Mouse (Mus musculus): ENCODE results near the gene Hist1h2ab. TPM values are rescaled to one million over a fixed set of nuclear protein-coding genes. Genes with fewer than 3 reads are reported as not detected.

The Hist1h2ab gene
- polyA plus RNA-seq, 1 experiment from 2014 or later: 60.6 TPM

DNA sequence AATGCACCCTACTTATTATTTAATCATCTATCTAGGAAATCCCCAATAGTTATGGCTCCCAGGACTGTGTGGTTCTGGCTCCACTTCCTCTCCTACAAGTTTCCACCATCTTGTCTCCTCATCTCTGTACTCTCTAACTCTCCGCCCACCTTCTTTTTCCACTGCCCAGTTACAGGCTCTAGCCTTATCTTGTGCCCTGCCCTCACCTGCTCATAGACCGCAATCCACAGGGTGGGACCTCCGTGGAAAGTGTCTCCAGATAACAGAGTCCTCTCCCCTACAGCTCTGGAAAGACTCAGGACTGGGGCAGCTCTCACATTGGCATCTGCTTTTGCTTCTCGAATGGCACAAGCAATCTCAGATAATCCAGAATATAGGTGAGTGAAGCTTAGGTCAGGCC is 28.1 kb downstream of the Hist1h2ab start:
- no peak for DNase-seq (ENCODE audit: low spot score)
- whole genome bisulfite sequencing: 78% methylated on average over 4 of the region's 4 CpGs
- no peak overlapping the region for H3K4me3 ChIP-seq
- H3K36me3 ChIP-seq: no peaks in the 10 kb centered on the region
- no peak overlapping the region for H3K27ac ChIP-seq
- no peaks in the 10 kb centered on the region for H3K27me3 ChIP-seq (ENCODE audit: low read depth, poor library complexity, severe bottlenecking)
- no peaks in the 10 kb centered on the region for H3K9me3 ChIP-seq (replicated peaks)
- no peaks in the 10 kb centered on the region for H3K4me1 ChIP-seq

DNA sequence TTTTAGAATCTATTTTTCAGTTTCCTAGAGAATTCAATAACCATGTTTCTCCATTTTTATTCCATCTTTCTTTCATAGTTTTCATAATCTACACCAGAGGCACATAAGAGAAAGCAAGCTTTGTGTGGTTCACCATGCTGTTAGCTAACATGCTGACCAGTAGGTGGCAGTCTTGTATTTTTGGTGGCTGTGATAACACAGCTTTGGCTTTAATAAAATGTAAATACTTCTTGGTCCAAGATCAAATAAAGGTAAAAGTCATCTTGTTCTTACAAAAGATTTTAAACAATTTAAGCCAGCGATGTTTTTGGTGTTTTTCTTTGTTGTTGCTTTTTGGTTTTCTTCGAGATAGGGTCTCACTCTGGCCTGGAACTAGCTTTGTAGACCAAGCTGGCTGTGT is 41.6 kb downstream of the Hist1h2ab start:
- Histone ChIP-seq H3K4me3 (no peak overlapping the region), H3K27me3 (ENCODE audit: low read depth, poor library complexity, severe bottlenecking) (no peaks in the 10 kb centered on the region), H3K27ac (no peak overlapping the region), H3K36me3 (no peaks in the 10 kb centered on the region), H3K4me1 (peaks cover 3% of the 10 kb centered on the region; the same call in 1 of the 2 replicates), H3K9me3 (replicated peaks) (no peaks in the 10 kb centered on the region)
- DNase-seq (ENCODE audit: low spot score): peak; percentile 40
- whole genome bisulfite sequencing: 48% methylated on average over 2 of the region's 2 CpGs

DNA sequence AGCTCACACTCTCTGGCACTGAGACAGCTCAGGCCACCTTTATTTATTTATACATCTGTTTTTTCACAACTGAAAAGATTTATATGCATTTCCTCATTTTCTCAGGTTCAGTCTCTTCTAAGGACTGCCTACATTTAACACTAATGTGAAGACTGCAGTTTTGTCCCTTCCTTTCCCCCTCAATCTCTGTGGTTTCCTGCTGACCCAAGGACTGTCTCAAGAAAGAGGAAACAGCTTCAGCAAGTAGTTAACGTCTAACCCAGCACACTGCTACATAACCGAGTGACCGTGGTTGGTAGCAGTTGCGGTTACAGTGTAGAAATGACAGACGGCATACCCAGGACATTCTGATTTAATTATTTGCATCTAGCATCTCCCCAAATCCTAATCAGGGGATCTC is 48.5 kb downstream of the Hist1h2ab start:
- no peak overlapping the region for H3K4me3 ChIP-seq
- H3K4me1 ChIP-seq: peaks cover 28% of the 10 kb centered on the region
- WGBS: 74% methylated on average over 5 of the region's 5 CpGs
- no peak for DNase-seq (ENCODE audit: low spot score)
- H3K36me3 ChIP-seq: no peaks in the 10 kb centered on the region
- no peaks in the 10 kb centered on the region for H3K9me3 ChIP-seq (replicated peaks)
- H3K27me3 ChIP-seq (ENCODE audit: low read depth, poor library complexity, severe bottlenecking): no peaks in the 10 kb centered on the region
- no peak overlapping the region for H3K27ac ChIP-seq

Small RNA genes lying within 50 kb of the gene (microRNA-seq; reads per million reads assigned to microRNA genes)
- not detected for gene Gm44314
- 0.88 reads per million for gene Gm44484

Other genes starting within 250 kb of the Hist1h2ab start
- gene Hist1h4h, start 220.1 kb upstream of the Hist1h2ab start, polyA plus RNA-seq (2016; fragmentation: Nextera tagmentation; extraction: Ambion mirVana): 2.4 and 4.5 TPM in 2 replicates
- 8.0 and 11.7 TPM in 2 replicates for gene Hist1h2af, start 217.2 kb upstream of the Hist1h2ab start, polyA plus RNA-seq (2016; fragmentation: Nextera tagmentation; extraction: Ambion mirVana)
- gene Hist1h3g, start 215.7 kb upstream of the Hist1h2ab start, polyA plus RNA-seq (2016; fragmentation: Nextera tagmentation; extraction: Ambion mirVana): 4.7 and 5.3 TPM in 2 replicates
- gene Hist1h2bh, start 207.7 kb upstream of the Hist1h2ab start, polyA plus RNA-seq (2016; fragmentation: Nextera tagmentation; extraction: Ambion mirVana): 0.56 and 0.69 TPM in 2 replicates
- gene Hist1h3f, start 207.1 kb upstream of the Hist1h2ab start, polyA plus RNA-seq (2016; fragmentation: Nextera tagmentation; extraction: Ambion mirVana): 1.3 and 1.4 TPM in 2 replicates
- gene Hist1h4f, start 199.5 kb upstream of the Hist1h2ab start, polyA plus RNA-seq (2016; fragmentation: Nextera tagmentation; extraction: Ambion mirVana): 0.73 and 1.3 TPM in 2 replicates
- 0.59 and 0.67 TPM in 2 replicates for gene Hist1h1d, start 197.9 kb upstream of the Hist1h2ab start, polyA plus RNA-seq (2016; fragmentation: Nextera tagmentation; extraction: Ambion mirVana)
- gene Hist1h3e, start 188.8 kb upstream of the Hist1h2ab start, polyA plus RNA-seq (2016; fragmentation: Nextera tagmentation; extraction: Ambion mirVana): 5.6 and 7.8 TPM in 2 replicates
- 109 and 113 TPM in 2 replicates for gene Hist1h2ae, start 179.9 kb upstream of the Hist1h2ab start, polyA plus RNA-seq (2016; fragmentation: Nextera tagmentation; extraction: Ambion mirVana)
- gene Hist1h2bg, start 179.7 kb upstream of the Hist1h2ab start, polyA plus RNA-seq (2016; fragmentation: Nextera tagmentation; extraction: Ambion mirVana): 7.3 and 8.1 TPM in 2 replicates
- gene Hist1h2bf, start 176.9 kb upstream of the Hist1h2ab start, polyA plus RNA-seq (2016; fragmentation: Nextera tagmentation; extraction: Ambion mirVana): 2.4 and 3.5 TPM in 2 replicates
- gene Hist1h2ad, start 176.7 kb upstream of the Hist1h2ab start, polyA plus RNA-seq (2016; fragmentation: Nextera tagmentation; extraction: Ambion mirVana): 1.3 and 3.9 TPM in 2 replicates
- gene Hist1h3d, start 175.4 kb upstream of the Hist1h2ab start, polyA plus RNA-seq (2016; fragmentation: Nextera tagmentation; extraction: Ambion mirVana): 7.7 and 9.6 TPM in 2 replicates
- 109 and 120 TPM in 2 replicates for gene Hist1h4d, start 169.5 kb upstream of the Hist1h2ab start, polyA plus RNA-seq (2016; fragmentation: Nextera tagmentation; extraction: Ambion mirVana)
- gene Hist1h2be, start 130.0 kb upstream of the Hist1h2ab start, polyA plus RNA-seq (2016; fragmentation: Nextera tagmentation; extraction: Ambion mirVana): 2.3 and 4.2 TPM in 2 replicates
- 19.6 and 20.6 TPM in 2 replicates for gene Hist1h1e, start 128.6 kb upstream of the Hist1h2ab start, polyA plus RNA-seq (2016; fragmentation: Nextera tagmentation; extraction: Ambion mirVana)
- gene Hist1h2ac, start 67.2 kb upstream of the Hist1h2ab start, polyA plus RNA-seq (2016; fragmentation: Nextera tagmentation; extraction: Ambion mirVana): 0.60 and 0.98 TPM in 2 replicates
- 16.9 and 17.0 TPM in 2 replicates for gene Hist1h2bc, start 66.9 kb upstream of the Hist1h2ab start, polyA plus RNA-seq (2016; fragmentation: Nextera tagmentation; extraction: Ambion mirVana)
- 0.26 TPM in 1 of 2 replicates, not detected in the other for gene Hist1h1t, start 55.3 kb upstream of the Hist1h2ab start, polyA plus RNA-seq (2016; fragmentation: Nextera tagmentation; extraction: Ambion mirVana)
- gene Hist1h4c, start 52.7 kb upstream of the Hist1h2ab start, polyA plus RNA-seq (2016; fragmentation: Nextera tagmentation; extraction: Ambion mirVana): 6.4 and 6.5 TPM in 2 replicates
- 1.6 and 2.0 TPM in 2 replicates for gene Hfe, start 40.3 kb upstream of the Hist1h2ab start, polyA plus RNA-seq (2016; fragmentation: Nextera tagmentation; extraction: Ambion mirVana)
- gene Hist1h1c, start 12.3 kb upstream of the Hist1h2ab start, polyA plus RNA-seq (2016; fragmentation: Nextera tagmentation; extraction: Ambion mirVana): 8.6 and 11.8 TPM in 2 replicates
- gene Hist1h3c, start 5.5 kb upstream of the Hist1h2ab start, polyA plus RNA-seq (2016; fragmentation: Nextera tagmentation; extraction: Ambion mirVana): 9.6 TPM in 2 replicates
- 3.5 and 3.7 TPM in 2 replicates for gene Hist1h2bb, start 4.4 kb upstream of the Hist1h2ab start, polyA plus RNA-seq (2016; fragmentation: Nextera tagmentation; extraction: Ambion mirVana)
- gene Hist1h3b, start 1.1 kb downstream of the Hist1h2ab start, polyA plus RNA-seq (2016; fragmentation: Nextera tagmentation; extraction: Ambion mirVana): 6.3 and 9.7 TPM in 2 replicates
- gene Hist1h4b, start 5.9 kb downstream of the Hist1h2ab start, polyA plus RNA-seq (2016; fragmentation: Nextera tagmentation; extraction: Ambion mirVana): 4.4 and 5.9 TPM in 2 replicates
- 0.51 and 0.62 TPM in 2 replicates for gene Hist1h4a, start 10.1 kb downstream of the Hist1h2ab start, polyA plus RNA-seq (2016; fragmentation: Nextera tagmentation; extraction: Ambion mirVana)
- gene Hist1h3a, start 11.3 kb downstream of the Hist1h2ab start, polyA plus RNA-seq (2016; fragmentation: Nextera tagmentation; extraction: Ambion mirVana): 3.0 and 5.3 TPM in 2 replicates
- gene Hist1h1a, start 12.5 kb downstream of the Hist1h2ab start, polyA plus RNA-seq (2016; fragmentation: Nextera tagmentation; extraction: Ambion mirVana): 2.1 and 4.0 TPM in 2 replicates
- not detected in 2 replicates for gene Trim38, start 18.8 kb downstream of the Hist1h2ab start, polyA plus RNA-seq (2016; fragmentation: Nextera tagmentation; extraction: Ambion mirVana)
- 0.04 TPM in 1 of 2 replicates, not detected in the other for gene Slc17a2, start 55.9 kb downstream of the Hist1h2ab start, polyA plus RNA-seq (2016; fragmentation: Nextera tagmentation; extraction: Ambion mirVana)
- gene Slc17a3, start 88.3 kb downstream of the Hist1h2ab start, polyA plus RNA-seq (2016; fragmentation: Nextera tagmentation; extraction: Ambion mirVana): not detected in 2 replicates
- not detected in 2 replicates for gene Slc17a1, start 116.6 kb downstream of the Hist1h2ab start, polyA plus RNA-seq (2016; fragmentation: Nextera tagmentation; extraction: Ambion mirVana)
- not detected in 2 replicates for gene Slc17a4, start 163.9 kb downstream of the Hist1h2ab start, polyA plus RNA-seq (2016; fragmentation: Nextera tagmentation; extraction: Ambion mirVana)
- gene Hist1h2ba, start 183.0 kb downstream of the Hist1h2ab start, polyA plus RNA-seq (2016; fragmentation: Nextera tagmentation; extraction: Ambion mirVana): not detected in 2 replicates
- gene Hist1h2aa, start 183.3 kb downstream of the Hist1h2ab start, polyA plus RNA-seq (2016; fragmentation: Nextera tagmentation; extraction: Ambion mirVana): not detected in 2 replicates
- not detected in 2 replicates for gene Scgn, start 240.1 kb downstream of the Hist1h2ab start, polyA plus RNA-seq (2016; fragmentation: Nextera tagmentation; extraction: Ambion mirVana)